Mouse (Mus musculus) E14TG2a.4 (cell line): Measurements from ENCODE around the gene Upf2.
"Not testable (repeated sequence)": the region's sequence is repeated elsewhere in the genome, so short reads cannot be mapped to it uniquely, and the experiment has no call there.

Experiments
- H3K27me3 ChIP-seq: 2 replicates; pipeline ENCODE4 v1.6.1; 2014; ENCODE audit warnings: low read length, control low read depth; ENCODE audit not compliant: insufficient read depth
- H3K36me3 ChIP-seq: 2 replicates; pipeline ENCODE4 v1.6.1; 2014; ENCODE audit warnings: low read length, control low read depth; ENCODE audit not compliant: insufficient read depth
- H3K4me1 ChIP-seq: replicated peaks from 2 replicates; pipeline ENCODE4 v1.6.1; 2014; ENCODE audit warnings: low read depth, low read length, control low read depth
- H3K4me3 ChIP-seq: replicated peaks from 2 replicates; pipeline ENCODE4 v1.5.1; 2014; ENCODE audit warnings: mild to moderate bottlenecking, low read length
- H3K9me3 ChIP-seq: 2 replicates; pipeline ENCODE4 v1.6.1; 2014; ENCODE audit warnings: low read length, control low read depth
- CTCF ChIP-seq: conservative IDR thresholded peaks from 2 replicates; pipeline ENCODE4 v1.5.1; 2014; ENCODE audit warnings: low read length
- NANOG ChIP-seq: IDR thresholded peaks from 2 replicates; pipeline ENCODE4 v1.6.1; 2014; ENCODE audit warnings: borderline replicate concordance, low read length, mixed read lengths
- POU5F1 ChIP-seq: IDR thresholded peaks from 2 replicates; pipeline ENCODE4 v1.6.1; 2014; ENCODE audit warnings: low read length, borderline replicate concordance

Gene Upf2

GRCm38 (mm10) chr2:5962265-5962664 is 11.0 kb downstream of the Upf2 start:
- Histone ChIP-seq H3K4me1 (peaks cover 19% of the 10 kb centered on the region), H3K27me3 (no peaks in the 10 kb centered on the region), H3K4me3 (no peak overlapping the region), H3K36me3 (peaks cover 62% of the 10 kb centered on the region), H3K9me3 (no peaks in the 10 kb centered on the region)
- TF ChIP-seq CTCF (no peak), NANOG (no peak), POU5F1 (no peak)

- H3K9me3 ChIP-seq, H3K4me3 ChIP-seq, H3K4me1 ChIP-seq, H3K27me3 ChIP-seq: not testable (repeated sequence)
- TF ChIP-seq CTCF, result peak; percentile 51
- peaks cover 47% of the 10 kb centered on the region for H3K36me3 ChIP-seq
Measured at GRCm38 (mm10) chr2:5963729-5964128, 12.5 kb downstream of the Upf2 start.

GRCm38 (mm10) chr2:5965972-5966371 is 14.7 kb downstream of the Upf2 start:
- H3K27me3 ChIP-seq, result no peaks in the 10 kb centered on the region
- TF ChIP-seq NANOG (no peak), POU5F1 (no peak)
- H3K4me3 ChIP-seq, result no peak overlapping the region
- no peaks in the 10 kb centered on the region for H3K9me3 ChIP-seq
- peaks cover 26% of the 10 kb centered on the region for H3K36me3 ChIP-seq
- 0 out of 2 replicates have a peak, but pooled peaks cover 4% of the 10 kb centered on the region for H3K4me1 ChIP-seq

- not testable (repeated sequence) for H3K4me1 ChIP-seq, H3K27me3 ChIP-seq, H3K9me3 ChIP-seq, H3K4me3 ChIP-seq
- peaks cover 16% of the 10 kb centered on the region for H3K36me3 ChIP-seq
Measured at GRCm38 (mm10) chr2:5970629-5971028, 19.4 kb downstream of the Upf2 start.

- no peaks in the 10 kb centered on the region for H3K27me3 ChIP-seq
- no peaks in the 10 kb centered on the region for H3K9me3 ChIP-seq
- peaks cover 62% of the 10 kb centered on the region for H3K36me3 ChIP-seq
- H3K4me3 ChIP-seq, result no peak overlapping the region
- TF ChIP-seq CTCF (no peak), POU5F1 (no peak), NANOG (no peak)
- H3K4me1 ChIP-seq, result no peaks in the 10 kb centered on the region
Measured at GRCm38 (mm10) chr2:5977532-5977931, 26.3 kb downstream of the Upf2 start.

- no peak for TF ChIP-seq NANOG
- no peak for TF ChIP-seq POU5F1
- TF ChIP-seq CTCF, result peak; percentile 54
- Histone ChIP-seq H3K36me3 (peaks cover 32% of the 10 kb centered on the region), H3K4me1 (peaks cover 10% of the 10 kb centered on the region)
Measured at GRCm38 (mm10) chr2:5995538-5995937, 44.3 kb downstream of the Upf2 start.

GRCm38 (mm10) chr2:6003949-6004348 is 52.7 kb downstream of the Upf2 start:
- TF ChIP-seq CTCF (no peak), POU5F1 (no peak), NANOG (no peak)
- H3K36me3 ChIP-seq, result peaks cover 24% of the 10 kb centered on the region; the same call in 1 of the 2 replicates
- H3K27me3 ChIP-seq, result no peaks in the 10 kb centered on the region
- H3K9me3 ChIP-seq, result no peaks in the 10 kb centered on the region
- H3K4me3 ChIP-seq, result no peak overlapping the region
- peaks cover 10% of the 10 kb centered on the region for H3K4me1 ChIP-seq

More at GRCm38 (mm10) chr2:5995538-5995937, 44.3 kb downstream of the Upf2 start:
- H3K9me3 ChIP-seq, result no peaks in the 10 kb centered on the region
- no peak overlapping the region for H3K4me3 ChIP-seq
- H3K27me3 ChIP-seq, result no peaks in the 10 kb centered on the region

GRCm38 (mm10) chr2:6014532-6014931 is 63.3 kb downstream of the Upf2 start:
- H3K9me3 ChIP-seq, result no peaks in the 10 kb centered on the region

GRCm38 (mm10) chr2:6015182-6015581 is 63.9 kb downstream of the Upf2 start:
- not testable (repeated sequence) for H3K9me3 ChIP-seq, H3K27me3 ChIP-seq, H3K4me3 ChIP-seq, H3K4me1 ChIP-seq
- H3K36me3 ChIP-seq, result peaks cover 33% of the 10 kb centered on the region

More at GRCm38 (mm10) chr2:6014532-6014931, 63.3 kb downstream of the Upf2 start:
- TF ChIP-seq CTCF (no peak), NANOG (no peak), POU5F1 (no peak)
- peaks cover 26% of the 10 kb centered on the region for H3K36me3 ChIP-seq
- H3K27me3 ChIP-seq, result no peaks in the 10 kb centered on the region
- no peak overlapping the region for H3K4me3 ChIP-seq
- no peaks in the 10 kb centered on the region for H3K4me1 ChIP-seq
